Mouse (Mus musculus) mouse trophoblast stem cell (cell line): ENCODE results near the gene Gm20911.
"Not testable (repeated sequence)": the region's sequence is repeated elsewhere in the genome, so short reads cannot be mapped to it uniquely, and the experiment has no call there.

Experiments used
- in situ Hi-C, 2 experiments: fragments of 300-500 bp; cut with MseI, MboI; formaldehyde crosslinking; loops; 2 replicates in 1 of 2; 3 replicates in 1 of 2; pipeline ENCODE4 v1.15.1; 2025

Gm20911 gene

GRCm38 (mm10) chrY:81457707-81458106 lies at the start of gene Gm20911:
Gm20911 (plus strand) TSS chrY:81458007.
- in situ Hi-C loops: not testable (repeated sequence)
